Mouse (Mus musculus): ENCODE data around the gene Arel1. TPM values are rescaled to one million over a fixed set of nuclear protein-coding genes. Genes with fewer than 3 reads are reported as not detected.

Gene Arel1
- polyA plus RNA-seq, 1 experiment from 2014 or later: 6.9 TPM

- ATAC-seq: no peak
- WGBS (ENCODE audit: insufficient replicate concordance): 51% methylated on average over 4 of the region's 4 CpGs
- Histone ChIP-seq H3K27me3 (ENCODE audit: insufficient read depth, low read length) (no peaks in the 10 kb centered on the region), H3K27ac (ENCODE audit: low read depth) (no peak overlapping the region), H3K9ac (replicated peaks) (no peak overlapping the region), H3K4me2 (ENCODE audit: low read depth, low read length) (no peak overlapping the region), H3K9me3 (ENCODE audit: low read length) (no peaks in the 10 kb centered on the region), H3K36me3 (replicated peaks; ENCODE audit: insufficient read depth, low read length) (peaks cover 57% of the 10 kb centered on the region), H3K4me1 (ENCODE audit: insufficient read depth) (peaks cover 8% of the 10 kb centered on the region; the same call in 1 of the 2 replicates), H3K4me3 (ENCODE audit: low read depth, low read length) (no peak overlapping the region)
- TF ChIP-seq EP300 (IDR thresholded peaks at IDR 0.05; ENCODE audit: low read depth): peak; percentile 66; the same call in 1 of the 2 replicates
- no peak for TF ChIP-seq CTCF (IDR thresholded peaks at IDR 0.05; ENCODE audit: low read depth)
- no peak for DNase-seq
Observed at GRCm38 (mm10) chr12:84944150-84944812, 26.4 kb downstream of the Arel1 start.

DNA sequence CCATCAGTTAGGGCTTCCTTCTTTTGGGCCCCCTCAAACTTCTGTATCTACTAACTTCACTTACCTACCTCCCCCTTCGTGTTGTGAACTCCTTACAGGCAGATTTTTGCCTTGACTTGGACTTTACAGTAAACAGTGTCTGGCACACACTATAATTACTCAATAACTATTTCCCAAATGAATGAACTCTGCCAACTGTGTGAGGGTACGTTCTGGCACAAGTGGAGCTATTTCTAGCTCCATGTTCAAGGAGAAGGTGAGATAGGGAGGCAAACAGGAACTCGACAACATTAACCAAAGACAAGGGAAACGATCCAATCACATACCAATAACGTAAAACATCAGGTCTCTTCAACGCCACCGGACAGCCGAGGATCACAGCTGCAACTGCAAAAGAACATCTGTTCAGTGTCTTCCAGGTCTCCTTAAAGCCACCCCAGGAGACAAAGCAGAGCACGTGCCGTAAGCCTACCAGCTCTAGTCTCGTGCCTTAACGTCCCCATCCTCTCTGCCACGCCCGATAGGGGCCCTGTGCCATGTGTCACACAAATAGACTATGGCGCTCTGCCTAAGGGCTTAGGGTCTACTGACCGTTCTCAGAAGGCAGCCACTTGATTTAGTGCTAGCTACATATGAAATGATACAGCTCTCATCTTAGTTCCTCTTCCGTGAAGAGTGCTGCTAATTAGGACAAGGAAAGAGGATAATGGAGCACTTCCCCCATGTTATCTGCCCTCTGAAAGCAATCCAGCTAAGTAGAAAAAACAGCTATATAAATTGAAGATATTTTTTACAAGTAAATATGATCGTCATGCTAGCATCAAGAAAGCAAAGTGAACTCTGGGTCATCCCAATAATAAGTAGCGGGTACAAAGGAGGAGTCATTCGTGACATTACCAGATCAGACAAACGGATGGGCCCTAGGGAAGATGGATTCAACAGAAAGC is 27.4 kb downstream of the Arel1 start:
- ATAC-seq (no peak), DNase-seq (no peak)
- Histone ChIP-seq H3K4me2 (ENCODE audit: low read depth, low read length) (no peak overlapping the region), H3K9me3 (ENCODE audit: low read length) (no peaks in the 10 kb centered on the region), H3K4me3 (ENCODE audit: low read depth, low read length) (no peak overlapping the region), H3K9ac (replicated peaks) (no peak overlapping the region), H3K27ac (ENCODE audit: low read depth) (no peak overlapping the region), H3K36me3 (replicated peaks; ENCODE audit: insufficient read depth, low read length) (peaks cover 62% of the 10 kb centered on the region), H3K27me3 (ENCODE audit: insufficient read depth, low read length) (no peaks in the 10 kb centered on the region), H3K4me1 (ENCODE audit: insufficient read depth) (peaks cover 8% of the 10 kb centered on the region; the same call in 1 of the 2 replicates)
- TF ChIP-seq EP300 (IDR thresholded peaks at IDR 0.05; ENCODE audit: low read depth) (no peak), CTCF (IDR thresholded peaks at IDR 0.05; ENCODE audit: low read depth) (no peak)
- 75% methylated on average over 21 of the region's 21 CpGs for WGBS (ENCODE audit: insufficient replicate concordance)

- DNase-seq: no peak
- no peak overlapping the region for H3K4me3 ChIP-seq (ENCODE audit: low read depth, low read length)
- peaks cover 57% of the 10 kb centered on the region for H3K36me3 ChIP-seq (replicated peaks; ENCODE audit: insufficient read depth, low read length)
Observed at GRCm38 (mm10) chr12:84941717-84942116, 29.0 kb downstream of the Arel1 start.

GRCm38 (mm10) chr12:84940343-84940742 is 30.4 kb downstream of the Arel1 start:
- Histone ChIP-seq H3K4me3 (ENCODE audit: low read depth, low read length) (no peak overlapping the region), H3K27me3 (ENCODE audit: insufficient read depth, low read length) (no peaks in the 10 kb centered on the region), H3K4me1 (ENCODE audit: insufficient read depth) (peaks cover 4% of the 10 kb centered on the region; the same call in 1 of the 2 replicates), H3K4me2 (ENCODE audit: low read depth, low read length) (no peak overlapping the region), H3K36me3 (replicated peaks; ENCODE audit: insufficient read depth, low read length) (peaks cover 68% of the 10 kb centered on the region), H3K9me3 (ENCODE audit: low read length) (no peaks in the 10 kb centered on the region), H3K27ac (ENCODE audit: low read depth) (no peak overlapping the region), H3K9ac (replicated peaks) (no peak overlapping the region)
- WGBS (ENCODE audit: insufficient replicate concordance): 93% methylated on average over 7 of the region's 7 CpGs
- TF ChIP-seq EP300 (IDR thresholded peaks at IDR 0.05; ENCODE audit: low read depth) (no peak), CTCF (IDR thresholded peaks at IDR 0.05; ENCODE audit: low read depth) (no peak)
- ATAC-seq (no peak), DNase-seq (no peak)

More at GRCm38 (mm10) chr12:84941717-84942116, 29.0 kb downstream of the Arel1 start:
- WGBS (ENCODE audit: insufficient replicate concordance): 77% methylated on average over 13 of the region's 13 CpGs
- H3K27me3 ChIP-seq (ENCODE audit: insufficient read depth, low read length): no peaks in the 10 kb centered on the region
- no peak overlapping the region for H3K27ac ChIP-seq (ENCODE audit: low read depth)
- no peak overlapping the region for H3K4me2 ChIP-seq (ENCODE audit: low read depth, low read length)
- no peaks in the 10 kb centered on the region for H3K9me3 ChIP-seq (ENCODE audit: low read length)
- H3K9ac ChIP-seq (replicated peaks): no peak overlapping the region
- no peak for ATAC-seq
- no peak for TF ChIP-seq CTCF (IDR thresholded peaks at IDR 0.05; ENCODE audit: low read depth)
- no peak for TF ChIP-seq EP300 (IDR thresholded peaks at IDR 0.05; ENCODE audit: low read depth)
- H3K4me1 ChIP-seq (ENCODE audit: insufficient read depth): peaks cover 4% of the 10 kb centered on the region; the same call in 1 of the 2 replicates

GRCm38 (mm10) chr12:84939117-84939516 is 31.6 kb downstream of the Arel1 start:
- Histone ChIP-seq H3K27me3 (ENCODE audit: insufficient read depth, low read length) (no peaks in the 10 kb centered on the region), H3K9ac (replicated peaks) (no peak overlapping the region), H3K4me2 (ENCODE audit: low read depth, low read length) (no peak overlapping the region), H3K9me3 (ENCODE audit: low read length) (no peaks in the 10 kb centered on the region), H3K4me3 (ENCODE audit: low read depth, low read length) (no peak overlapping the region), H3K4me1 (ENCODE audit: insufficient read depth) (no peaks in the 10 kb centered on the region), H3K36me3 (replicated peaks; ENCODE audit: insufficient read depth, low read length) (peaks cover 80% of the 10 kb centered on the region), H3K27ac (ENCODE audit: low read depth) (no peak overlapping the region)
- ATAC-seq: no peak
- TF ChIP-seq EP300 (IDR thresholded peaks at IDR 0.05; ENCODE audit: low read depth) (no peak), CTCF (IDR thresholded peaks at IDR 0.05; ENCODE audit: low read depth) (no peak)
- 87% methylated on average over 7 of the region's 7 CpGs for WGBS (ENCODE audit: insufficient replicate concordance)
- no peak for DNase-seq

DNA sequence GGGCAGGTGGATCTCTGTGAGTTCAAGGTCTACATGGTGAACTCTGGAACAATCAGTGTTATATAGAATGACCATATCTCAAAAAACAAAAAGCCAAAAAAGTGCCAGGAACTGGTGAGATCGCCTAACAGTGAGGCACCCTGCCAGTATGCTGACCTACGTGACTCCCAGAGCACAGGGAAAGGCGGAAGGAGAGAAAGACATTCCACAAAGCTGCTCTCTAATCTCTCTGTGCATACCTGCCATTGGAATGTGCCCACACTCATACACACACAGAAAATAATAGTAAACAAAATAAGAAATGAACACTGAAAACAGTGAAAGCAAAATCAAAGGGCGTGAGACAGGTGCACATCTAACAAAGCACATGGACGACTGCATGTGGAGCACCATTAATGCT is 35.4 kb downstream of the Arel1 start:
- Histone ChIP-seq H3K27me3 (ENCODE audit: insufficient read depth, low read length) (no peaks in the 10 kb centered on the region), H3K4me3 (ENCODE audit: low read depth, low read length) (no peak overlapping the region), H3K27ac (ENCODE audit: low read depth) (no peak overlapping the region), H3K9me3 (ENCODE audit: low read length) (no peaks in the 10 kb centered on the region), H3K36me3 (replicated peaks; ENCODE audit: insufficient read depth, low read length) (peaks cover 75% of the 10 kb centered on the region), H3K4me2 (ENCODE audit: low read depth, low read length) (no peak overlapping the region), H3K4me1 (ENCODE audit: insufficient read depth) (no peaks in the 10 kb centered on the region), H3K9ac (replicated peaks) (no peak overlapping the region)
- 82% methylated on average over 5 of the region's 5 CpGs for WGBS (ENCODE audit: insufficient replicate concordance)
- DNase-seq: no peak
- ATAC-seq: no peak
- no peak for TF ChIP-seq EP300 (IDR thresholded peaks at IDR 0.05; ENCODE audit: low read depth)
- TF ChIP-seq CTCF (IDR thresholded peaks at IDR 0.05; ENCODE audit: low read depth): no peak
